Comparison of ENCODE assay signal across 9 mouse cellular contexts in the genomic region with DNA sequence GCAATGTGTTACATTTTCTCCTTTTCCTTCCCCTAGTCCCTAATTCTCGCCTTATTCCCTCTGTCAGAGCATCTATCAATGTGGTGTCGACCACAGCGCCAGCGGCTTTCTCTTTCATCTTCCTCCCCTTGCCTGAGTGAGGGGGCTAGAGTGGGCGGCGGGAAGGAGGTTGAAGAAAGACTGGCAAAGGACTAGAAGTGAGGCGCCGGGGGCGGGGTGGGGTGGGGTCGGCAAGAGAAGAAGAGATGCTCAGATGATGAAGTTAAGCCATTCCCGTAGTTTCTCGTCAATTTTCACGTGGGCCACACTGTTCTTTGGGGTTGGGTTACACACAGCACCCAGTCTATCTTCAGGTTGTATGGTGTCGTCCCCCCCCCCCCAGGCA. TPM values are rescaled to one million over a fixed set of nuclear protein-coding genes. Genes with fewer than 3 reads are reported as not detected.
DNase-seq lines count a peak whose midpoint lies in the region; ATAC-seq lines count a peak whose summit lies in the region.
"Had no signal": no experiment of that assay in that cellular context is flagged by ENCODE, and none has a peak within 500 bp of the region (broad histone marks: within the 10 kb centered on the region; RNA-seq: fewer than 3 reads in every experiment).

No protein-coding gene starts in this region.

- H3K27me3 ChIP-seq in heart, embryonic 14.5 days (ENCODE audit: control insufficient read depth, insufficient read depth, low read length): peaks cover 68% of the 10 kb centered on the region
- H3K27me3 ChIP-seq in intestine, embryonic 15.5 days (replicated peaks): peaks cover 86% of the 10 kb centered on the region

- H3K27ac ChIP-seq in heart, embryonic 14.5 days (replicated peaks in 1 of 2; ENCODE audit: control insufficient read depth in 1 of 2, insufficient read depth in 1 of 2, low read depth in 2 of 2, low read length in 2 of 2): no peak overlapping the region
- H3K27ac ChIP-seq in intestine, embryonic 15.5 days: no peak overlapping the region

- peak overlapping the region; percentile 75; the same call in 1 of the 2 replicates for H3K9ac ChIP-seq in heart, embryonic 14.5 days (ENCODE audit: low read length)
- no peak overlapping the region for H3K9ac ChIP-seq in intestine, embryonic 15.5 days

- intact Hi-C loops in left cerebral cortex, postnatal 36 days (cut with DNase I): loop anchor here (5.0 to 10.0 kb wide), 2 partner anchors 165 to 1902 kb away; no protein-coding TSS in a partner anchor
- intact Hi-C loops in left cerebral cortex, postnatal 25 days (cut with DNase I): loop anchor here (5.0 kb wide), 5 partner anchors 48 to 1912 kb away; partner anchors contain the start of gene Pitx2

- no peaks in the 10 kb centered on the region for H3K36me3 ChIP-seq in heart, embryonic 14.5 days (ENCODE audit: control insufficient read depth, insufficient read depth, low read length)
- no peaks in the 10 kb centered on the region for H3K36me3 ChIP-seq in intestine, embryonic 15.5 days
- H3K36me3 ChIP-seq: G1E had no signal

- no peaks in the 10 kb centered on the region for H3K9me3 ChIP-seq in heart, embryonic 14.5 days (ENCODE audit: control insufficient read depth, low read length)
- H3K9me3 ChIP-seq in intestine, embryonic 15.5 days: no peaks in the 10 kb centered on the region

- DNase-seq in heart, postnatal 4 days: no peak
- peak; percentile 67 for DNase-seq in embryo, embryonic 11 days
- DNase-seq in retina, embryonic 14.5 days (ENCODE audit: low spot score): peak; percentile 33
- no peak for DNase-seq in left cerebral cortex, postnatal 36 days (ENCODE audit: low spot score in 2 of 2)
- DNase-seq in left cerebral cortex, postnatal 25 days (ENCODE audit: low spot score in 2 of 2): no peak
- no peak for DNase-seq in kidney, adult 8-10 months

- H3K4me1 ChIP-seq in heart, embryonic 14.5 days (ENCODE audit: control insufficient read depth in 2 of 2, insufficient read depth in 2 of 2, low read length in 2 of 2): peaks cover 12 to 33% of the 10 kb centered on the region in 2 experiments; a peak in 3 of 4 replicates
- H3K4me1 ChIP-seq in intestine, embryonic 15.5 days (replicated peaks): peaks cover 44% of the 10 kb centered on the region

- ATAC-seq in heart, embryonic 14.5 days (ENCODE audit: insufficient number of reproducible peaks, insufficient read depth, low FRiP score, low read depth): no peak
- ATAC-seq in intestine, embryonic 15.5 days: no peak

- peak overlapping the region; percentile 98 for H3K4me2 ChIP-seq in heart, embryonic 14.5 days (ENCODE audit: low read length)
- H3K4me2 ChIP-seq in intestine, embryonic 15.5 days (replicated peaks): peak overlapping the region; percentile 95

- peak overlapping the region; percentile 60 to 67; a peak in 3 of 4 replicates for H3K4me3 ChIP-seq in heart, embryonic 14.5 days (ENCODE audit: control insufficient read depth in 1 of 2, insufficient read depth in 1 of 2, low read depth in 1 of 2, low read length in 2 of 2)
- H3K4me3 ChIP-seq in intestine, embryonic 15.5 days (replicated peaks): no peak overlapping the region

- WGBS in heart, embryonic 14.5 days: under 1% methylated on average over 13 of the region's 14 CpGs
- under 1% methylated on average over 13 of the region's 14 CpGs for WGBS in intestine, embryonic 15.5 days

RNA-seq across cellular contexts. Expression of gene Lef1, which starts 0.6 kb away (rescaled TPM):
- 5.3 and 5.6 TPM in 2 replicates for polyA plus RNA-seq in heart, embryonic 14.5 days (2014; fragmentation: Nextera tagmentation; extraction: Ambion mirVana)
- total RNA-seq in heart, postnatal 4 days (2021): 1 to 10 TPM in 1 of 2 experiments, under 1 TPM in 1; 0.67 to 1.1 TPM
- polyA plus RNA-seq in intestine, embryonic 15.5 days (2015; fragmentation: Nextera tagmentation; extraction: Ambion mirVana): 0.62 and 1.4 TPM in 2 replicates
- 1 to 10 TPM; 5.6 to 8.1 TPM for total RNA-seq in left cerebral cortex, postnatal 36 days (2021)
- total RNA-seq in left cerebral cortex, postnatal 25 days (2021): 1 to 10 TPM; 6.3 to 6.4 TPM
- polyA plus RNA-seq: G1E had no signal

Comparison
In these comparisons a context has a peak if more than half of its experiments do, and no peak if none do; other contexts are left out.
1. DNase-seq: peak in embryo, embryonic 11 days (single experiment) and retina, embryonic 14.5 days (single experiment); none in heart, postnatal 4 days (single experiment), left cerebral cortex, postnatal 36 days (0 of 2), left cerebral cortex, postnatal 25 days (0 of 2) and kidney, adult 8-10 months (0 of 2).